10 mouse cellular contexts compared by ENCODE assay signal in genomic region chr15:3978279-3978678, GRCm38 (mm10). TPM values are rescaled to one million over a fixed set of nuclear protein-coding genes. Genes with fewer than 3 reads are reported as not detected.
DNase-seq lines count a peak whose midpoint lies in the region; ATAC-seq and TF ChIP-seq lines count a peak whose summit lies in the region.
"Had no signal": no experiment of that assay in that cellular context is flagged by ENCODE, and none has a peak within 500 bp of the region (broad histone marks: within the 10 kb centered on the region; RNA-seq: fewer than 3 reads in every experiment).

No protein-coding gene starts in this region.

- peak; percentile 20 for DNase-seq in CD4-positive, CD25-positive, alpha-beta regulatory T cell, adult 2 months (ENCODE audit: low read depth, low spot score)
- DNase-seq in heart, postnatal 0 days (ENCODE audit: low spot score) = no peak
- DNase-seq in heart, postnatal 25 days (ENCODE audit: low spot score) = no peak
- DNase-seq in midbrain, embryonic 11.5 days (ENCODE audit: low spot score, missing footprints) = no peak
- no peak for DNase-seq in midbrain, embryonic 10.5 days (ENCODE audit: low spot score)
- no peak for DNase-seq in stomach, postnatal 0 days (ENCODE audit: low spot score)
- DNase-seq in left cerebral cortex, postnatal 25 days (ENCODE audit: low spot score in 2 of 2) = no peak
- DNase-seq: heart, postnatal 10 days had no signal

- H3K4me3 ChIP-seq in heart, postnatal 0 days (ENCODE audit: low read depth, low read length) = no peak overlapping the region
- H3K4me3 ChIP-seq in midbrain, embryonic 11.5 days (ENCODE audit: low read depth, low read length) = no peak overlapping the region
- H3K4me3 ChIP-seq in midbrain, embryonic 10.5 days = no peak overlapping the region
- no peak overlapping the region for H3K4me3 ChIP-seq in stomach, postnatal 0 days (ENCODE audit: low read depth, low read length)

- no peak overlapping the region for H3K4me2 ChIP-seq in heart, postnatal 0 days (ENCODE audit: low read depth, low read length)
- no peak overlapping the region for H3K4me2 ChIP-seq in midbrain, embryonic 11.5 days
- H3K4me2 ChIP-seq in stomach, postnatal 0 days (replicated peaks; ENCODE audit: low read depth) = no peak overlapping the region

- ATAC-seq in CD4-positive, CD25-positive, alpha-beta regulatory T cell, adult 4 months = no peak
- ATAC-seq in heart, postnatal 0 days (ENCODE audit: insufficient read depth, low read depth) = no peak
- ATAC-seq in midbrain, embryonic 11.5 days (ENCODE audit: low FRiP score) = peak; percentile 12; the same call in 1 of the 2 replicates
- ATAC-seq in stomach, postnatal 0 days (ENCODE audit: low FRiP score, low TSS enrichment) = no peak

- no peak overlapping the region for H3K9ac ChIP-seq in heart, postnatal 0 days (replicated peaks; ENCODE audit: low read depth, low read length)
- no peak overlapping the region for H3K9ac ChIP-seq in midbrain, embryonic 11.5 days (ENCODE audit: low read length)
- H3K9ac ChIP-seq in stomach, postnatal 0 days (ENCODE audit: low read length) = no peak overlapping the region

- H3K4me1 ChIP-seq in heart, postnatal 0 days (ENCODE audit: control insufficient read depth, insufficient read depth) = peaks cover 5% of the 10 kb centered on the region; the same call in 1 of the 2 replicates
- 0 out of 2 replicates have a peak, but pooled peaks cover 2% of the 10 kb centered on the region for H3K4me1 ChIP-seq in midbrain, embryonic 11.5 days (ENCODE audit: control insufficient read depth, insufficient read depth, low read length)
- H3K4me1 ChIP-seq in midbrain, embryonic 10.5 days = peaks cover 10% of the 10 kb centered on the region; the same call in 1 of the 2 replicates
- H3K4me1 ChIP-seq in stomach, postnatal 0 days (replicated peaks; ENCODE audit: control insufficient read depth, insufficient read depth) = no peaks in the 10 kb centered on the region
- H3K4me1 ChIP-seq: limb, embryonic 12.5 days had no signal

- peaks cover 14% of the 10 kb centered on the region for H3K36me3 ChIP-seq in heart, postnatal 0 days (replicated peaks; ENCODE audit: control insufficient read depth, insufficient read depth, low read length)
- no peaks in the 10 kb centered on the region for H3K36me3 ChIP-seq in midbrain, embryonic 11.5 days (ENCODE audit: control insufficient read depth, insufficient read depth, low read length)
- H3K36me3 ChIP-seq in midbrain, embryonic 10.5 days = peaks cover 17% of the 10 kb centered on the region
- H3K36me3 ChIP-seq in stomach, postnatal 0 days (ENCODE audit: control insufficient read depth, insufficient read depth, low read length) = no peaks in the 10 kb centered on the region

- intact Hi-C loops in heart, postnatal 25 days (cut with DNase I) = loop anchor here (2.0 kb wide), 1 partner anchor 17 kb away; the partner anchor contains the start of gene AW549877
- intact Hi-C loops in left cerebral cortex, postnatal 25 days (cut with DNase I) = loop anchor here (5.0 kb wide), 2 partner anchors 49 to 64 kb away; partner anchors contain the start of gene Oxct1

- WGBS in heart, postnatal 0 days = 94% methylated on average over 2 of the region's 2 CpGs
- 86% methylated on average over 2 of the region's 2 CpGs for WGBS in midbrain, embryonic 11.5 days
- WGBS in midbrain, embryonic 10.5 days = 91% methylated on average over 2 of the region's 2 CpGs
- WGBS in stomach, postnatal 0 days = 89% methylated on average over 2 of the region's 2 CpGs

- TF ChIP-seq CTCF in heart, postnatal 0 days (IDR thresholded peaks at IDR 0.05; ENCODE audit: low read depth) = peak; percentile 15
- peak; percentile 47 for TF ChIP-seq CTCF in stomach, postnatal 0 days (IDR thresholded peaks at IDR 0.05; ENCODE audit: low read depth)

- H3K9me3 ChIP-seq in heart, postnatal 0 days (replicated peaks; ENCODE audit: control insufficient read depth, low read length) = no peaks in the 10 kb centered on the region
- H3K9me3 ChIP-seq in midbrain, embryonic 11.5 days (ENCODE audit: control insufficient read depth, low read length) = no peaks in the 10 kb centered on the region
- no peaks in the 10 kb centered on the region for H3K9me3 ChIP-seq in midbrain, embryonic 10.5 days (replicated peaks)
- no peaks in the 10 kb centered on the region for H3K9me3 ChIP-seq in stomach, postnatal 0 days (ENCODE audit: control insufficient read depth, low read length)
- H3K9me3 ChIP-seq: limb, embryonic 12.5 days had no signal

- no peak overlapping the region; the same call in 1 of the 2 replicates for H3K27ac ChIP-seq in heart, postnatal 0 days (ENCODE audit: low read depth)
- no peak overlapping the region for H3K27ac ChIP-seq in midbrain, embryonic 11.5 days (ENCODE audit: low read depth, low read length)
- no peak overlapping the region for H3K27ac ChIP-seq in midbrain, embryonic 10.5 days (replicated peaks)
- no peak overlapping the region for H3K27ac ChIP-seq in stomach, postnatal 0 days (replicated peaks)

- no peak for TF ChIP-seq EP300 in heart, postnatal 0 days (IDR thresholded peaks at IDR 0.05; ENCODE audit: low read depth)
- no peak for TF ChIP-seq EP300 in stomach, postnatal 0 days (optimal IDR thresholded peaks at IDR 0.05)

- no peaks in the 10 kb centered on the region for H3K27me3 ChIP-seq in heart, postnatal 0 days (ENCODE audit: control insufficient read depth, insufficient read depth, low read length)
- H3K27me3 ChIP-seq in midbrain, embryonic 11.5 days (ENCODE audit: control insufficient read depth, insufficient read depth, low read length) = no peaks in the 10 kb centered on the region
- H3K27me3 ChIP-seq in midbrain, embryonic 10.5 days (ENCODE audit: low read depth, poor library complexity, severe bottlenecking) = no peaks in the 10 kb centered on the region
- no peaks in the 10 kb centered on the region for H3K27me3 ChIP-seq in stomach, postnatal 0 days (ENCODE audit: control insufficient read depth, insufficient read depth, low read length)
- H3K27me3 ChIP-seq: limb, embryonic 12.5 days had no signal

RNA-seq across cellular contexts. Expression of gene Fbxo4, which starts 1.1 kb away (rescaled TPM):
- polyA plus RNA-seq in CD4-positive, CD25-positive, alpha-beta regulatory T cell, adult 4 months (2017; shearing (Covaris generic)) = 1 to 10 TPM; 2.4 to 8.0 TPM
- total RNA-seq in heart, postnatal 0 days (2014; rRNA removed; ENCODE audit: low replicate concordance) = 8.6 and 16.6 TPM in 2 replicates
- 15.4 and 16.5 TPM in 2 replicates for polyA plus RNA-seq in heart, postnatal 0 days (2015; fragmentation: Nextera tagmentation; extraction: Ambion mirVana)
- 1 to 10 TPM; 6.5 to 8.6 TPM for total RNA-seq in heart, postnatal 25 days (2021)
- 5.6 and 7.1 TPM in 2 replicates for polyA plus RNA-seq in midbrain, embryonic 11.5 days (2014; fragmentation: Nextera tagmentation; extraction: Ambion mirVana)
- polyA plus RNA-seq in midbrain, embryonic 10.5 days (2016; fragmentation: Nextera tagmentation; extraction: Ambion mirVana) = 4.4 and 5.0 TPM in 2 replicates
- 17.3 and 19.0 TPM in 2 replicates for polyA plus RNA-seq in stomach, postnatal 0 days (2015; fragmentation: Nextera tagmentation; extraction: Ambion mirVana)
- 1 to 10 TPM; 7.8 to 8.5 TPM for total RNA-seq in left cerebral cortex, postnatal 25 days (2021)

RNA-seq across cellular contexts. Expression of gene AW549877, which starts 17.3 kb away (rescaled TPM):
- 10 to 100 TPM; 33.3 to 34.5 TPM for polyA plus RNA-seq in CD4-positive, CD25-positive, alpha-beta regulatory T cell, adult 4 months (2017; shearing (Covaris generic))
- total RNA-seq in heart, postnatal 0 days (2014; rRNA removed; ENCODE audit: low replicate concordance) = 16.3 and 16.4 TPM in 2 replicates
- 11.7 and 12.5 TPM in 2 replicates for polyA plus RNA-seq in heart, postnatal 0 days (2015; fragmentation: Nextera tagmentation; extraction: Ambion mirVana)
- total RNA-seq in heart, postnatal 25 days (2021) = 10 to 100 TPM; 22.9 to 25.3 TPM
- 65.5 and 72.7 TPM in 2 replicates for polyA plus RNA-seq in midbrain, embryonic 11.5 days (2014; fragmentation: Nextera tagmentation; extraction: Ambion mirVana)
- 41.3 and 52.2 TPM in 2 replicates for polyA plus RNA-seq in midbrain, embryonic 10.5 days (2016; fragmentation: Nextera tagmentation; extraction: Ambion mirVana)
- polyA plus RNA-seq in stomach, postnatal 0 days (2015; fragmentation: Nextera tagmentation; extraction: Ambion mirVana) = 10.9 and 11.5 TPM in 2 replicates
- total RNA-seq in left cerebral cortex, postnatal 25 days (2021) = 10 to 100 TPM; 43.8 to 49.9 TPM

RNA-seq across cellular contexts. Expression of gene Oxct1, which starts 47.9 kb away (rescaled TPM):
- polyA plus RNA-seq in CD4-positive, CD25-positive, alpha-beta regulatory T cell, adult 4 months (2017; shearing (Covaris generic)) = 10 to 100 TPM; 46.6 to 74.0 TPM
- total RNA-seq in heart, postnatal 0 days (2014; rRNA removed; ENCODE audit: low replicate concordance) = 262 and 335 TPM in 2 replicates
- 301 and 332 TPM in 2 replicates for polyA plus RNA-seq in heart, postnatal 0 days (2015; fragmentation: Nextera tagmentation; extraction: Ambion mirVana)
- total RNA-seq in heart, postnatal 25 days (2021) = 1,000 to 10,000 TPM; 1,289 to 1,329 TPM
- polyA plus RNA-seq in midbrain, embryonic 11.5 days (2014; fragmentation: Nextera tagmentation; extraction: Ambion mirVana) = 190 and 208 TPM in 2 replicates
- 118 and 140 TPM in 2 replicates for polyA plus RNA-seq in midbrain, embryonic 10.5 days (2016; fragmentation: Nextera tagmentation; extraction: Ambion mirVana)
- polyA plus RNA-seq in stomach, postnatal 0 days (2015; fragmentation: Nextera tagmentation; extraction: Ambion mirVana) = 128 and 131 TPM in 2 replicates
- total RNA-seq in left cerebral cortex, postnatal 25 days (2021) = 100 to 1,000 TPM; 369 to 401 TPM
